Mouse (Mus musculus) left cerebral cortex, postnatal 25 days (tissue): ENCODE results near the gene Abcb6. TPM values are rescaled to one million over a fixed set of nuclear protein-coding genes. Genes with fewer than 3 reads are reported as not detected.

ENCODE experiments used
- DNase-seq, 2 experiments: peaks; one replicate each; pipeline ENCODE4 v3.0.0; 2022; ENCODE audit warnings: low spot score in 2 of 2, mixed read lengths in 1 of 2
- intact Hi-C: fragments of 180-260 bp; cut with DNase I; formaldehyde crosslinking; loops from one replicate; pipeline ENCODE4 v1.15.1; 2025
- total RNA-seq, 2 experiments: library from RNA; stranded (reverse); gene quantifications; 2 replicates each; pipeline ENCODE4 v1.2.3; 2021

Abcb6 gene
- total RNA-seq = 10 to 100 TPM; 22.5 to 24.8 TPM

- DNase-seq = peak; percentile 94 to 98
- intact Hi-C loops = no loop called here
Measured at GRCm38 (mm10) chr1:75180105-75180590, at the start of gene Abcb6. Gene Abcb6 (minus strand): TSS chr1:75180392.

GRCm38 (mm10) chr1:75229158-75229557 is 49.0 kb upstream of the Abcb6 start:
- no peak for DNase-seq
- intact Hi-C loops = no loop called here

- intact Hi-C loops = no loop called here
- DNase-seq = no peak
Measured at GRCm38 (mm10) chr1:75227653-75228052, 47.5 kb upstream of the Abcb6 start.

GRCm38 (mm10) chr1:75226138-75226537 is 45.9 kb upstream of the Abcb6 start:
- no peak for DNase-seq
- intact Hi-C loops = no loop called here

GRCm38 (mm10) chr1:75225473-75225872 is 45.3 kb upstream of the Abcb6 start:
- DNase-seq = no peak
- intact Hi-C loops = no loop called here

- intact Hi-C loops = no loop called here
- DNase-seq = no peak
Measured at GRCm38 (mm10) chr1:75223532-75223931, 43.3 kb upstream of the Abcb6 start.

GRCm38 (mm10) chr1:75222926-75223325 is 42.7 kb upstream of the Abcb6 start:
- intact Hi-C loops = no loop called here

GRCm38 (mm10) chr1:75221538-75221937 is 41.3 kb upstream of the Abcb6 start:
- intact Hi-C loops = no loop called here
- no peak for DNase-seq

More at GRCm38 (mm10) chr1:75222926-75223325, 42.7 kb upstream of the Abcb6 start:
- DNase-seq = no peak

GRCm38 (mm10) chr1:75219531-75219930 is 39.3 kb upstream of the Abcb6 start, which contains the start of gene Tuba4a:
Gene Tuba4a (minus strand): TSS chr1:75219865.
- DNase-seq = no peak
- intact Hi-C loops = loop anchor here (1.0 kb wide), 1 partner anchor 17 kb away; the partner anchor contains the start of gene Dnajb2

- peak; percentile 90 to 96 for DNase-seq
- intact Hi-C loops = loop anchor here (1.0 kb wide), 1 partner anchor 17 kb away; the partner anchor contains the start of gene Dnajb2
Measured at GRCm38 (mm10) chr1:75219078-75219477, 38.9 kb upstream of the Abcb6 start.

GRCm38 (mm10) chr1:75218227-75219001 is 38.2 kb upstream of the Abcb6 start:
- DNase-seq = peak; percentile 69 to 89
- intact Hi-C loops = loop anchor here (1.0 kb wide), 1 partner anchor 18 kb away; the partner anchor contains the start of gene Dnajb2

GRCm38 (mm10) chr1:75217893-75218226 is 37.7 kb upstream of the Abcb6 start:
- intact Hi-C loops = no loop called here
- peak; percentile 38 to 65 for DNase-seq

GRCm38 (mm10) chr1:75216797-75217585 is 36.8 kb upstream of the Abcb6 start:
- intact Hi-C loops = no loop called here

GRCm38 (mm10) chr1:75215785-75216184 is 35.6 kb upstream of the Abcb6 start:
- DNase-seq = no peak

More at GRCm38 (mm10) chr1:75216797-75217585, 36.8 kb upstream of the Abcb6 start:
- no peak for DNase-seq

GRCm38 (mm10) chr1:75214886-75215285 is 34.7 kb upstream of the Abcb6 start:
- peak; percentile 41 to 69 for DNase-seq
- intact Hi-C loops = no loop called here

More at GRCm38 (mm10) chr1:75215785-75216184, 35.6 kb upstream of the Abcb6 start:
- intact Hi-C loops = no loop called here

GRCm38 (mm10) chr1:75214442-75214841 is 34.2 kb upstream of the Abcb6 start:
- intact Hi-C loops = no loop called here
- DNase-seq = no peak

GRCm38 (mm10) chr1:75213096-75213495 is 32.9 kb upstream of the Abcb6 start:
- intact Hi-C loops = no loop called here
- no peak for DNase-seq

- DNase-seq = no peak
- intact Hi-C loops = no loop called here
Measured at GRCm38 (mm10) chr1:75212542-75212941, 32.4 kb upstream of the Abcb6 start.

- intact Hi-C loops = loop anchor here (2.0 kb wide), 2 partner anchors 18 to 26 kb away; partner anchors contain the start of genes Ankzf1, Atg9a and Dnajb2
- no peak for DNase-seq
Measured at GRCm38 (mm10) chr1:75211141-75211708, 31.0 kb upstream of the Abcb6 start.
